Mouse (Mus musculus) liver, postnatal 0 days (tissue): ENCODE measurements around the gene Sfxn4. TPM values are rescaled to one million over a fixed set of nuclear protein-coding genes. Genes with fewer than 3 reads are reported as not detected.

ENCODE experiments used
- ATAC-seq: fragments of 200-750 bp; cut with Nextera tagmentation; 2 replicates; pipeline ENCODE4 v1.8.0; 2017; ENCODE audit warnings: mild to moderate bottlenecking, moderate library complexity
- DNase-seq: peaks from one replicate; pipeline ENCODE4 v3.0.0-alpha.2; 2016
- H3K27ac ChIP-seq: fragments of 300-500 bp; sonication (generic); 2 replicates; pipeline ENCODE4 v1.5.1; 2014; ENCODE audit warnings: antibody characterized with exemption, moderate library complexity, mild to moderate bottlenecking, low read depth
- H3K27me3 ChIP-seq: fragments of 300-500 bp; sonication (generic); 2 replicates; pipeline ENCODE4 v1.6.1; 2014; ENCODE audit warnings: low read length, control low read depth, mixed read lengths; ENCODE audit not compliant: insufficient read depth
- H3K36me3 ChIP-seq: fragments of 300-500 bp; sonication (generic); replicated peaks from 2 replicates; pipeline ENCODE4 v1.6.1; 2014; ENCODE audit warnings: mild to moderate bottlenecking, control low read depth, low read length, moderate library complexity, mixed read lengths; ENCODE audit not compliant: insufficient read depth
- H3K4me1 ChIP-seq: fragments of 300-500 bp; sonication (generic); 2 replicates; pipeline ENCODE4 v1.6.1; 2014; ENCODE audit warnings: antibody characterized with exemption, mild to moderate bottlenecking, control low read depth; ENCODE audit not compliant: insufficient read depth
- H3K4me2 ChIP-seq: fragments of 300-500 bp; sonication (generic); 2 replicates; pipeline ENCODE4 v1.6.1; 2014; ENCODE audit warnings: low read depth, mild to moderate bottlenecking, low read length, moderate library complexity, mixed read lengths
- H3K4me3 ChIP-seq: fragments of 300-500 bp; sonication (generic); 2 replicates; pipeline ENCODE4 v1.5.1; 2014; ENCODE audit warnings: low read depth, low read length
- H3K9ac ChIP-seq: fragments of 300-500 bp; sonication (generic); replicated peaks from 2 replicates; pipeline ENCODE4 v1.6.1; 2014; ENCODE audit warnings: mild to moderate bottlenecking, moderate library complexity
- H3K9me3 ChIP-seq: fragments of 300-500 bp; sonication (generic); 2 replicates; pipeline ENCODE4 v1.6.1; 2016; ENCODE audit warnings: mild to moderate bottlenecking, control low read depth, low read length, mixed read lengths
- CTCF ChIP-seq: sonication (generic); IDR thresholded peaks from 2 replicates; pipeline ENCODE4 v1.5.1; 2016; ENCODE audit warnings: antibody characterized with exemption, low read depth
- EP300 ChIP-seq: IDR thresholded peaks from 2 replicates; pipeline ENCODE4 v1.6.1; 2016; ENCODE audit warnings: antibody characterized with exemption, low read depth, mild to moderate bottlenecking
- WGBS: fragments of 180-500 bp; shearing (Covaris S2); extraction: QIAGEN DNeasy Blood & Tissue Kit; methylation state at CpG from one replicate; pipeline ENCODE4 v1.1.7; 2014; ENCODE audit not compliant: insufficient replicate concordance; 5-methylcytosine and 5-hydroxymethylcytosine counted together
- polyA plus RNA-seq: library from polyadenylated mRNA; unstranded; fragments of >200 nt; fragmentation: Nextera tagmentation; extraction: Ambion mirVana; gene quantifications from 2 replicates; pipeline ENCODE4 v1.2.1, GENCODE M21; 2015

Sfxn4 gene
- polyA plus RNA-seq, 1 experiment from 2014 or later: 0.47 TPM

- TF ChIP-seq CTCF (peak; percentile 97), EP300 (no peak)
- peaks cover 12% of the 10 kb centered on the region for H3K4me1 ChIP-seq
- peak; percentile 95 for DNase-seq
- peaks cover 9% of the 10 kb centered on the region for H3K36me3 ChIP-seq
- H3K27ac ChIP-seq: peak within 1 kb of the TSS; percentile 85
- H3K27me3 ChIP-seq: no peaks in the 10 kb centered on the region
- 11% methylated on average over 40 of the region's 45 CpGs for WGBS
- H3K9ac ChIP-seq: peak within 1 kb of the TSS; percentile 83
- H3K4me3 ChIP-seq: peak within 1 kb of the TSS; percentile 78
- H3K4me2 ChIP-seq: peak within 1 kb of the TSS; percentile 87
- ATAC-seq: peak; percentile 100
- H3K9me3 ChIP-seq: no peaks in the 10 kb centered on the region
Measured at GRCm38 (mm10) chr19:60811098-60812035, 49.9 kb downstream of the Sfxn4 start, which contains the start of gene Fam45a. TSS of gene Fam45a (plus strand) at chr19:60811585.

GRCm38 (mm10) chr19:60809927-60810326 is 51.4 kb downstream of the Sfxn4 start:
- H3K9me3 ChIP-seq: no peaks in the 10 kb centered on the region
- 49% methylated on average over 2 of the region's 2 CpGs for WGBS
- H3K4me1 ChIP-seq: peaks cover 12% of the 10 kb centered on the region
- H3K36me3 ChIP-seq: peaks cover under 1% of the 10 kb centered on the region
- no peak overlapping the region for H3K4me2 ChIP-seq
- no peak overlapping the region for H3K9ac ChIP-seq
- H3K27me3 ChIP-seq: no peaks in the 10 kb centered on the region
- no peak for DNase-seq
- ATAC-seq: no peak
- TF ChIP-seq EP300 (0 out of 2 replicates have a peak, but pooled peaks have one; percentile 52), CTCF (no peak)
- H3K4me3 ChIP-seq: no peak overlapping the region
- H3K27ac ChIP-seq: no peak overlapping the region

GRCm38 (mm10) chr19:60804903-60805302 is 56.4 kb downstream of the Sfxn4 start:
- H3K27me3 ChIP-seq: no peaks in the 10 kb centered on the region
- ATAC-seq: no peak
- TF ChIP-seq EP300 (no peak), CTCF (no peak)
- H3K9ac ChIP-seq: no peak overlapping the region
- no peaks in the 10 kb centered on the region for H3K9me3 ChIP-seq
- no peak overlapping the region for H3K4me3 ChIP-seq
- no peak for DNase-seq
- no peak overlapping the region for H3K4me2 ChIP-seq
- H3K36me3 ChIP-seq: no peaks in the 10 kb centered on the region
- WGBS: 40% methylated on average over 2 of the region's 2 CpGs
- H3K4me1 ChIP-seq: peaks cover 2% of the 10 kb centered on the region; the same call in 1 of the 2 replicates
- H3K27ac ChIP-seq: no peak overlapping the region

- DNase-seq (peak; percentile 42), ATAC-seq (peak; percentile 76)
- Histone ChIP-seq H3K9me3 (no peaks in the 10 kb centered on the region), H3K4me1 (peaks cover 13% of the 10 kb centered on the region; the same call in 1 of the 2 replicates), H3K36me3 (no peaks in the 10 kb centered on the region), H3K4me3 (no peak overlapping the region), H3K4me2 (peak overlapping the region; percentile 38), H3K9ac (no peak overlapping the region), H3K27me3 (no peaks in the 10 kb centered on the region), H3K27ac (peak overlapping the region; percentile 71)
- TF ChIP-seq CTCF (no peak), EP300 (peak; percentile 94)
- WGBS: 51% methylated on average over 7 of the region's 7 CpGs
Measured at GRCm38 (mm10) chr19:60799867-60800569, 61.3 kb downstream of the Sfxn4 start.

GRCm38 (mm10) chr19:60797415-60797814 is 63.9 kb downstream of the Sfxn4 start:
- Histone ChIP-seq H3K27ac (no peak overlapping the region), H3K9ac (no peak overlapping the region), H3K9me3 (no peaks in the 10 kb centered on the region), H3K27me3 (no peaks in the 10 kb centered on the region), H3K4me1 (peaks cover 13% of the 10 kb centered on the region), H3K4me2 (no peak overlapping the region), H3K36me3 (no peaks in the 10 kb centered on the region), H3K4me3 (no peak overlapping the region)
- DNase-seq: no peak
- no peak for ATAC-seq
- 89% methylated on average over 2 of the region's 2 CpGs for WGBS
- no peak for TF ChIP-seq CTCF
- TF ChIP-seq EP300: no peak

GRCm38 (mm10) chr19:60795244-60795643 is 66.0 kb downstream of the Sfxn4 start:
- no peaks in the 10 kb centered on the region for H3K9me3 ChIP-seq
- WGBS: 59% methylated on average over 2 of the region's 2 CpGs
- peak overlapping the region; percentile 79 for H3K27ac ChIP-seq
- ATAC-seq (peak; percentile 48), DNase-seq (peak; percentile 56)
- TF ChIP-seq EP300 (peak; percentile 63), CTCF (no peak)
- no peaks in the 10 kb centered on the region for H3K36me3 ChIP-seq
- H3K4me3 ChIP-seq: no peak overlapping the region
- no peak overlapping the region for H3K9ac ChIP-seq
- peaks cover 20% of the 10 kb centered on the region for H3K4me1 ChIP-seq
- H3K27me3 ChIP-seq: no peaks in the 10 kb centered on the region
- no peak overlapping the region for H3K4me2 ChIP-seq
